Mouse (Mus musculus): ENCODE data around the gene Hnf1a. TPM values are rescaled to one million over a fixed set of nuclear protein-coding genes. Genes with fewer than 3 reads are reported as not detected.
"Not testable (repeated sequence)": the region's sequence is repeated elsewhere in the genome, so short reads cannot be mapped to it uniquely, and the experiment has no call there.

The Hnf1a gene
- polyA plus RNA-seq, 1 experiment from 2014 or later, result 0.07 TPM

DNA sequence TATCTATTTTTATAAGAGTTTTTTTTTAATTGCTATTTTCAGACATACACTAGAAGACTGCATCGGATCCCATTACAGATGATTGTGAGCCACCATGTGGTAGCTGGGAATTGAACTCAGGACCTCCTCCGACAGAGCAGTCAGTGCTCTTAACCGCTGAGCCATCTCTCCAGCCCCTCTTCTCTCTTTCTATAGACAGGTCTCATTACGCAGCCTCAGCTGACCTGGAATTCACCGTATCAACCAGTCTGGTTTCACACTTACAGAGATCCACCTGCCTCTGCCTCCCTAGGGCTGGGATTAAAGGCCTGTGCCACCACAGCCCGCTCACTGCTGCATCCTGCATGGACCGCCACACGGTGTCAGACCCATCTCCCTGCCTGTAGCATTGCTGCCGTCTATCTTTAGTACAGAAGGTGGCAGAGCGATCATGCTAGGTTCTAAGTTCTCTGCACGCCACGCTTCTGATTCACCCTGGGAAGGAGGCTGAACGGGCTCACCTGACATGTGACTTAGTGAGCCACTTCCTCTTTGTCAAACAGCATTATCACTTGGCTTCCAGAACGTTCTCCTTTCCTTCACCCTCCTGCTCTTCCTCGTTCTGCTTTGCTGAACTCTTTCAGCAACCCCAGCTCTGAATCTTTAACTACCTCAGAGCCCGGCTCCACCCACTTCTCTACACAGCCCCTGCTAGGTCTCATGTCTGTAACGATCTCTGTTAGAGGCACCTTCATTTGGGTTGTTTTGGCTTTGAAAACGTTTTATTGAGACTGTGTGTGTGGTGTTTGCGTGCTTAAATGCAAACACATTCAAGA lies 49.1 kb downstream of the Hnf1a start:
- no peak for ATAC-seq (ENCODE audit: insufficient number of reproducible peaks, low FRiP score, low TSS enrichment, low read depth)
- Histone ChIP-seq H3K4me2 (replicated peaks) (no peak overlapping the region), H3K4me1 (peaks cover 3% of the 10 kb centered on the region; the same call in 1 of the 2 replicates), H3K27me3 (no peaks in the 10 kb centered on the region), H3K9me3 (replicated peaks) (no peaks in the 10 kb centered on the region), H3K9ac (no peak overlapping the region), H3K4me3 (replicated peaks) (no peak overlapping the region), H3K36me3 (no peaks in the 10 kb centered on the region), H3K27ac (replicated peaks) (no peak overlapping the region)
- WGBS, result 70% methylated on average over 19 of the region's 19 CpGs

DNA sequence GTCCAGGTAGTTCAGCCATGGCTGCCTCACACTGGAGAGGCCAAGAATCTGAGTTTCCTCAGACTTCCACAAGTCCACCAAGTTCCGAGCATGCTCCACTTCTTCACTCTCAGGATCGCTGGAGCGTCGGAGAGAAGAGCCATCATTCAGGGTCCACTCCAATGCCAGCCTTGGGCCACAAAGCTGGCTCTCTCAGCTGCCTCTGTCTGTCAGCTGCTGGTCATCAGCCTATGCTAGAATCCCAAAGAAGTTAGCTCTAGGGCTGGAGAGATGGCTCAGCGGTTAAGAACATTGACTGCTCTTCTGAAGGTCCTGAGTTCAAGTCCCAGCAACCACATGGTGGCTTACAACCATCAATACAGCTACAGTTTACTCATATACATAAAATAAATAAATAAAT lies 53.5 kb downstream of the Hnf1a start:
- not testable (repeated sequence) for H3K4me1 ChIP-seq; H3K4me3 ChIP-seq (replicated peaks); H3K9ac ChIP-seq; H3K27me3 ChIP-seq; ATAC-seq (ENCODE audit: insufficient number of reproducible peaks, low FRiP score, low TSS enrichment, low read depth); H3K36me3 ChIP-seq; H3K27ac ChIP-seq (replicated peaks); H3K9me3 ChIP-seq (replicated peaks); H3K4me2 ChIP-seq (replicated peaks)
- WGBS, result 88% methylated on average over 5 of the region's 5 CpGs

DNA sequence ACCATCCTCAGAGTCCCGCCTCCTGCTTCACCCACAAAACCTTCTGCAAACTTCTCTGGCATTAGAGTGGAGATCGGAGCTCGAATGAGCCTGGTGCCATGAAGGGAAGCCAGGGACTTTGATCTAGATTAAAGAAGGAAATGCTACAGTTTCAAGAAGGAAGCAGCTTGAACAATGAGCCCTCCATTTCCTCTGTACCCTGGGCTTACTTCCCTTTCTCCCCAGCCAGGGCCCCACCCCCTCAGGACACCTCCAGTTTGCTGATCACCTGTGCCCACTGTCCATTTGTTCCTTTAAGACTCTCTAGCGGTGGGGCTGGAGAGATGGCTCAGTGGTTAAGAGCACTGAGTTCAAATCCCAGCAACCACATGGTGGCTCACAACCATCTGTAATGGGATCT lies 54.1 kb downstream of the Hnf1a start:
- Histone ChIP-seq H3K27me3 (no peaks in the 10 kb centered on the region), H3K4me3 (replicated peaks) (no peak overlapping the region), H3K4me1 (no peaks in the 10 kb centered on the region), H3K9ac (no peak overlapping the region), H3K36me3 (no peaks in the 10 kb centered on the region), H3K9me3 (replicated peaks) (no peaks in the 10 kb centered on the region), H3K27ac (replicated peaks) (no peak overlapping the region), H3K4me2 (replicated peaks) (no peak overlapping the region)
- WGBS, result 76% methylated on average over 4 of the region's 4 CpGs
- ATAC-seq (ENCODE audit: insufficient number of reproducible peaks, low FRiP score, low TSS enrichment, low read depth), result no peak

DNA sequence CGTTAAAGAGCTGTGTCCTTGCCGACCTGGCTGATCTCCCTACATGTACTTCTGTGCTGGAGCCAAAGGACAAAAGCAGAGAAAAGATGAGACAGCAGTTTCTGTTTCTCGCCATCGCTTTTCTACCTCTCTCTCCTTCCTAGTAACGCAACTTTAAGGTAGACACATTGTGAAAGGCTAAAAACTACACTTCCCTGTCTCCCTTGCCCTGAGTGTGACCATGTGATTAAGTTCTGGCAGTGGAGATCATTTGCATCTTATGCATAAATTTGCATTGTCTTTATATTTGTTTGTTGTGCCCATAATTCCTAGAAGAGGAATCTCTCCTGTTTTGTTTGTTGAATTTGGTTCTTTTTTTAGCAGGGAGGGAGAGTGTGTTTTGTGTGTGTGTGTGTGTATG lies 55.0 kb downstream of the Hnf1a start:
- ATAC-seq (ENCODE audit: insufficient number of reproducible peaks, low FRiP score, low TSS enrichment, low read depth), result no peak
- Histone ChIP-seq H3K4me1 (no peaks in the 10 kb centered on the region), H3K9me3 (replicated peaks) (no peaks in the 10 kb centered on the region), H3K4me3 (replicated peaks) (no peak overlapping the region), H3K9ac (no peak overlapping the region), H3K27me3 (no peaks in the 10 kb centered on the region), H3K27ac (replicated peaks) (no peak overlapping the region), H3K36me3 (no peaks in the 10 kb centered on the region), H3K4me2 (replicated peaks) (no peak overlapping the region)
- 71% methylated on average over 5 of the region's 5 CpGs for WGBS

DNA sequence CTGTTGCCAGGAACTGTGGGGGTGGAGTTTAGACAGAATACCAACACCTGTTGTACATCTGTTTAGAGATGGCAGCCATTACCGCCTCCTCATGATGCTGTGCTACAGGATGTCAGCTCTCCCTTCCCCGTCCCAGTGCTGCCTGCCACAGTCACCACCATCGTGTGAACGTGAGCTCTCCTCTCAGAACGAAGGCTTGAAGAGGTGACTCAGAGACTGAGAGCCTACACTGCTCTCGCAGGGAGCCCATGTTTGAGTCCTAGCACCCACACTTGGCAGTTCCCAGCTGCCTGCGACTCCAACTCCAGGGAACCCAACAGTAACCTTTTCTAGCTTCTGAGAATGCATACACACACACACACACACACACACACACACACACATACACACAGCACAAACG lies 56.0 kb downstream of the Hnf1a start:
- Histone ChIP-seq H3K36me3 (no peaks in the 10 kb centered on the region), H3K27ac (replicated peaks) (no peak overlapping the region), H3K4me2 (replicated peaks) (no peak overlapping the region), H3K9ac (no peak overlapping the region), H3K27me3 (no peaks in the 10 kb centered on the region), H3K9me3 (replicated peaks) (no peaks in the 10 kb centered on the region), H3K4me3 (replicated peaks) (no peak overlapping the region), H3K4me1 (no peaks in the 10 kb centered on the region)
- no peak for ATAC-seq (ENCODE audit: insufficient number of reproducible peaks, low FRiP score, low TSS enrichment, low read depth)
- 67% methylated on average over 8 of the region's 8 CpGs for WGBS

DNA sequence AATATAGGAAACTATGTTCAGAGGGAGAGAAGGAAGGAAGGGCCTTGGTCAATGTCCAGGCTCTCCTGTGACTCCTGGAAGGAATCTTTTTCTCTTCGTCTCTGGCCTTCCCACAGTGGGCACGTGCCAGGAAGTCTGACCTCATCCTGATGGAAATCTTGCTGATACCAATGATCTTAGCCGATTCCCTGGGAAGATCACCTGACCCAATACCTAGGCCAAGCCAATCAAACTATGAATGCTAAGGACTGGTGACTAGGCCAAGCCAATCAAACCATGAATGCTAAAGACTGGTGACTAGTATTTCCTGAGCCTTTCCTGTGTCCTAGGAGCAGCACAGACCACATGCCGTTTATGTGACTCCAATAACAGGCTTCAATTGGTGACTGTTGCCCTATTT lies 57.2 kb downstream of the Hnf1a start:
- 61% methylated on average over 4 of the region's 4 CpGs for WGBS

DNA sequence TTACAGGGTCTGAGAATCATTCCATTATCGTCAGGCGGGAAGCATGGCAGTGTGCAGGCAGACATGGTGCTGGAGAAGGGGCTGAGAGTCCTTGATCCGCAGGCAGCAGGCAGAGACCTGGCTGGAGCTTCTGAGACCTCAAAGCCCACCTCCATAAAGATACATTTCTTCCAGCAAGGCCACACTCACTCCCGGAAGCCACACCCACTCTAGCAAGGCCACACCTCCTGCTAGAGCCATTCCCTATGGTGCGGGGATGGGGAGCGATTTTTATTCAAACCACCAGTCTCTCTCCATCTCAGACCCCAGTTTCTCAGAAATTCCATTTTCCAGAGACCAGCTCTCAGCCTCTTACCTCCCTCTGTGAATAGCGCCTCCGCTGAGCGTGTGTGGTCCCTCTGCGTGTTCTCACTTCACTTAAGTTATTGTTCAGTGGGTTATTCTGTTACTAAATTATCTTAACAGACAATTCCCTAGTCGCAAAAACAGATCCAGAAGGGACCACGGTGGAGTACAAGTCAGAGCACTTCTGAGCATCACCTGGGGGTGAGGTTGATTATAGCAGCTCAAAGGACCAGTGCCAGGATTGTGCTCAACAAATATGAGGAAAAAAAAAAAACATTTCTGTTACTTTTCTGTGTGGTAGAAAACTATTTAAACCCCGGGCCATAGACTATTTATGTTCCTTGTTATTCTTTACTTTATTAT lies 62.1 kb downstream of the Hnf1a start:
- H3K4me3 ChIP-seq (replicated peaks), result no peak overlapping the region
- H3K9ac ChIP-seq, result no peak overlapping the region
- H3K27me3 ChIP-seq, result no peaks in the 10 kb centered on the region
- no peak for ATAC-seq (ENCODE audit: insufficient number of reproducible peaks, low FRiP score, low TSS enrichment, low read depth)
- H3K4me1 ChIP-seq, result no peaks in the 10 kb centered on the region
- WGBS, result 45% methylated on average over 13 of the region's 13 CpGs
- no peaks in the 10 kb centered on the region for H3K9me3 ChIP-seq (replicated peaks)
- no peaks in the 10 kb centered on the region for H3K36me3 ChIP-seq
- no peak overlapping the region for H3K27ac ChIP-seq (replicated peaks)
- H3K4me2 ChIP-seq (replicated peaks), result no peak overlapping the region

More for the DNA sequence above, 57.2 kb downstream of the Hnf1a start:
- H3K27me3 ChIP-seq, result no peaks in the 10 kb centered on the region
- H3K9ac ChIP-seq, result no peak overlapping the region
- no peak overlapping the region for H3K27ac ChIP-seq (replicated peaks)
- no peaks in the 10 kb centered on the region for H3K9me3 ChIP-seq (replicated peaks)
- H3K4me3 ChIP-seq (replicated peaks), result no peak overlapping the region
- no peaks in the 10 kb centered on the region for H3K36me3 ChIP-seq
- H3K4me2 ChIP-seq (replicated peaks), result no peak overlapping the region
- H3K4me1 ChIP-seq, result no peaks in the 10 kb centered on the region
- no peak for ATAC-seq (ENCODE audit: insufficient number of reproducible peaks, low FRiP score, low TSS enrichment, low read depth)

DNA sequence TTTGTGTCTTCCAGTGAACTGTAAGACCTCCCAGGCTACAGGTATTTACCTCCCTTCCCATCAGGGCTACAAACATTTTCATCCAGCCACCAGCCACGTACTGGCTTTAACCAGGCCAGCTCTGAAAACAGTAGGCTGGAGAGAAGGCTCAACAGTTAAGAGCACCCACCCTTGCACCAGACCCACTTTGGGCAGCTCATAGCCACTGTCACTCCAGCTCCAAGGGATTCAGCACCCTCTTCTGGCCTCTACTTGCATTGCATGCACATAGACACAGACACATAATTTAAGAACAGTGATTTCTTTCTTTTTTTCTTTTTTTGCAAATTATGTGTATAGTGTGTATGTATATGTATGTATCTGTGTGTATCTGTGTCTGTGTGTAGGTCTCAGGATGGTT lies 68.5 kb downstream of the Hnf1a start:
- ATAC-seq (ENCODE audit: insufficient number of reproducible peaks, low FRiP score, low TSS enrichment, low read depth), result no peak
- Histone ChIP-seq H3K27ac (replicated peaks) (no peak overlapping the region), H3K9ac (no peak overlapping the region), H3K36me3 (no peaks in the 10 kb centered on the region), H3K27me3 (no peaks in the 10 kb centered on the region), H3K9me3 (replicated peaks) (no peaks in the 10 kb centered on the region), H3K4me2 (replicated peaks) (no peak overlapping the region), H3K4me1 (peaks cover 3% of the 10 kb centered on the region; the same call in 1 of the 2 replicates), H3K4me3 (replicated peaks) (no peak overlapping the region)
- 35% methylated on average over 1 of the region's 1 CpGs for WGBS

Other genes with a start within 250 kb of the Hnf1a start
- 54.9 and 57.6 TPM in 2 replicates for gene Ankrd13a, start 196.4 kb downstream of the Hnf1a start, polyA plus RNA-seq (2015; fragmentation: Nextera tagmentation; extraction: Ambion mirVana)
- gene Git2, start 195.6 kb downstream of the Hnf1a start, polyA plus RNA-seq (2015; fragmentation: Nextera tagmentation; extraction: Ambion mirVana), result 49.6 and 54.9 TPM in 2 replicates
- gene 1500011B03Rik, start 147.6 kb downstream of the Hnf1a start, polyA plus RNA-seq (2015; fragmentation: Nextera tagmentation; extraction: Ambion mirVana), result 90.1 and 91.9 TPM in 2 replicates
- gene 4930519G04Rik, start 117.4 kb downstream of the Hnf1a start, polyA plus RNA-seq (2015; fragmentation: Nextera tagmentation; extraction: Ambion mirVana), result not detected in 2 replicates
- 0.37 and 0.38 TPM in 2 replicates for gene Gm9936, start 112.4 kb downstream of the Hnf1a start, polyA plus RNA-seq (2015; fragmentation: Nextera tagmentation; extraction: Ambion mirVana)
- 4.8 and 6.5 TPM in 2 replicates for gene Oasl2, start 74.2 kb downstream of the Hnf1a start, polyA plus RNA-seq (2015; fragmentation: Nextera tagmentation; extraction: Ambion mirVana)
- 0.45 and 0.89 TPM in 2 replicates for gene Oasl1, start 47.9 kb downstream of the Hnf1a start, polyA plus RNA-seq (2015; fragmentation: Nextera tagmentation; extraction: Ambion mirVana)
- gene 2210016L21Rik, start 28.9 kb downstream of the Hnf1a start, polyA plus RNA-seq (2015; fragmentation: Nextera tagmentation; extraction: Ambion mirVana), result 61.8 and 69.0 TPM in 2 replicates
- 20.9 and 24.9 TPM in 2 replicates for gene Sppl3, start 40.0 kb upstream of the Hnf1a start, polyA plus RNA-seq (2015; fragmentation: Nextera tagmentation; extraction: Ambion mirVana)
- 39.7 and 50.0 TPM in 2 replicates for gene Gm10401, start 127.2 kb upstream of the Hnf1a start, polyA plus RNA-seq (2015; fragmentation: Nextera tagmentation; extraction: Ambion mirVana)
- gene Acads, start 148.3 kb upstream of the Hnf1a start, polyA plus RNA-seq (2015; fragmentation: Nextera tagmentation; extraction: Ambion mirVana), result 47.8 and 48.2 TPM in 2 replicates
- gene Unc119b, start 163.9 kb upstream of the Hnf1a start, polyA plus RNA-seq (2015; fragmentation: Nextera tagmentation; extraction: Ambion mirVana), result 41.0 and 42.2 TPM in 2 replicates
- 95.1 and 98.4 TPM in 2 replicates for gene Mlec, start 187.1 kb upstream of the Hnf1a start, polyA plus RNA-seq (2015; fragmentation: Nextera tagmentation; extraction: Ambion mirVana)
- 2.6 and 3.0 TPM in 2 replicates for gene Cabp1, start 223.3 kb upstream of the Hnf1a start, polyA plus RNA-seq (2015; fragmentation: Nextera tagmentation; extraction: Ambion mirVana)

Data from embryonic facial prominence, embryonic 15.5 days (tissue).